Mouse (Mus musculus) forebrain, embryonic 13.5 days (tissue): ENCODE results near the gene Bend3. TPM values are rescaled to one million over a fixed set of nuclear protein-coding genes. Genes with fewer than 3 reads are reported as not detected.
A peak's percentile ranks its signal among the peaks of the same experiment; 100 is the strongest.

Experiments used
- ATAC-seq: fragments of 200-750 bp; cut with Nextera tagmentation; 2 replicates; pipeline ENCODE4 v1.8.0; 2017
- H3K27ac ChIP-seq: fragments of 300-500 bp; sonication (generic); 2 replicates; pipeline ENCODE4 v1.5.1; 2015; ENCODE audit warnings: inconsistent platforms, mild to moderate bottlenecking, moderate library complexity
- H3K27me3 ChIP-seq: fragments of 300-500 bp; sonication (generic); 2 replicates; pipeline ENCODE4 v1.6.1; 2015; ENCODE audit warnings: mild to moderate bottlenecking, inconsistent platforms
- H3K36me3 ChIP-seq: fragments of 300-500 bp; sonication (generic); 2 replicates; pipeline ENCODE4 v1.6.1; 2015; ENCODE audit warnings: mild to moderate bottlenecking, inconsistent platforms; ENCODE audit not compliant: poor library complexity, severe bottlenecking
- H3K4me1 ChIP-seq: fragments of 300-500 bp; sonication (generic); 2 replicates; pipeline ENCODE4 v1.6.1; 2015; ENCODE audit warnings: inconsistent platforms
- H3K4me2 ChIP-seq: fragments of 300-500 bp; sonication (generic); 2 replicates; pipeline ENCODE4 v1.6.1; 2015; ENCODE audit warnings: inconsistent platforms, mild to moderate bottlenecking, moderate library complexity
- H3K4me3 ChIP-seq: fragments of 300-500 bp; sonication (generic); 2 replicates; pipeline ENCODE4 v1.5.1; 2015; ENCODE audit warnings: mild to moderate bottlenecking, inconsistent platforms
- H3K9ac ChIP-seq: fragments of 300-500 bp; sonication (generic); 2 replicates; pipeline ENCODE4 v1.6.1; 2015; ENCODE audit warnings: mild to moderate bottlenecking, inconsistent platforms
- H3K9me3 ChIP-seq: fragments of 300-500 bp; sonication (generic); replicated peaks from 2 replicates; pipeline ENCODE4 v1.6.1; 2016; ENCODE audit warnings: inconsistent platforms
- WGBS: fragments of 180-500 bp; shearing (Covaris S2); methylation state at CpG from one replicate; pipeline ENCODE4 v1.1.7; 2015; 5-methylcytosine and 5-hydroxymethylcytosine counted together
- polyA plus RNA-seq: library from polyadenylated mRNA; unstranded; fragments of >200 nt; fragmentation: Nextera tagmentation; extraction: Ambion mirVana; gene quantifications from 2 replicates; pipeline ENCODE4 v1.2.1, GENCODE M21; 2015

Gene Bend3
- polyA plus RNA-seq, 1 experiment from 2014 or later, result 3.8 TPM

DNA sequence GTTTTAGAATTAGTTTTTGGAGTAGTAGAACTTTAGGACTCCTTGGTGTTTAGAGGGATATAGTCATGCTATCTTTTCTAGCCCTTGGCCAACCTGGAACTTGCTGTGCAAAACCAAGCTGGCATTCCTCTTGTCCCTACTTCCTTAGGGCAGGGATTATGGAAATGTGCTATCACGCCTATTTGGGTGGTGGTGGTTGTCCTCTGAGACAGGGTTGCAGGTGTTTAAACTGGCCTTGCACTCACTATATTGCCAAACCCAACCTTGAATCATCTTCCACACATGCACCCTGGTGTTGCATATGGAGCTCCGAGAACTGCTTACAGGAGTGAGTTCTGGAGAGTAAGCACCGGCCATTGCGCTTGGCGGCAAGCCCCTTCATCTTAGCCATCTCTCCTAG, 3.4 kb downstream of the Bend3 start:
- no peak overlapping the region for H3K4me3 ChIP-seq
- no peak overlapping the region for H3K9ac ChIP-seq
- H3K36me3 ChIP-seq, result no peaks in the 10 kb centered on the region
- no peak overlapping the region for H3K4me2 ChIP-seq
- H3K4me1 ChIP-seq, result peaks cover 48% of the 10 kb centered on the region
- no peaks in the 10 kb centered on the region for H3K27me3 ChIP-seq
- no peak for ATAC-seq
- 94% methylated on average over 5 of the region's 5 CpGs for WGBS
- H3K9me3 ChIP-seq, result no peaks in the 10 kb centered on the region
- H3K27ac ChIP-seq, result no peak overlapping the region

DNA sequence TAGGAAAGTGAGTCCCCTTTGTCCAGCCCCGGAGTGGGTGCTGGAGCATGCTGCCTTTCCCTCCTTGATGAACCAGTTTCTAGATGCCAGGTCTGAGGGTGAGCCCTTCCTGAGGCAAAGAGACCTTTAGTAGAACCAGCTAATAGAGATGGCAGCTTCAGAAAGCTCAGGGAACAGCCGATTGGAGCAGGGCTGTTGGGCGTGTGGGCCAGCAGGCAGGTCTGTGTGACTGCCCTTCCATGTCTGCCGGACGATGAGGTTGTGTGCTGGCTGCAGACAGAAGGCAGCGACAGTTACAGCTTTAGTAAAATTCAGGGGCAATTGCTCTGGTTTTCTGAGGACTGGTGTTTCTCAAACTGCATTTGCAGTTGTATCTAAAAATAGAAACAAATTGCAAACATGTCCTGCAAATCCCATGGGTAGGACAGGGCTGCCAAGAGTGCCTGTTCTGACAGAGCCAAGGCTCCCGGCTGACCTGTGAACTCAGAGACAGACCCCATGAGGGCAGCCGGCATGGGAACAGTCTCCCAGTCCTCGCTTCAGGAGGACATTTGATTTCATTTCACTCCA, 4.9 kb downstream of the Bend3 start:
- no peaks in the 10 kb centered on the region for H3K9me3 ChIP-seq
- no peak overlapping the region for H3K4me2 ChIP-seq
- H3K4me1 ChIP-seq, result peaks cover 38% of the 10 kb centered on the region
- H3K4me3 ChIP-seq, result no peak overlapping the region
- no peaks in the 10 kb centered on the region for H3K27me3 ChIP-seq
- no peaks in the 10 kb centered on the region for H3K36me3 ChIP-seq
- peak overlapping the region; percentile 53 for H3K9ac ChIP-seq
- no peak for ATAC-seq
- 62% methylated on average over 9 of the region's 9 CpGs for WGBS
- H3K27ac ChIP-seq, result peak overlapping the region; percentile 35; the same call in 1 of the 2 replicates

DNA sequence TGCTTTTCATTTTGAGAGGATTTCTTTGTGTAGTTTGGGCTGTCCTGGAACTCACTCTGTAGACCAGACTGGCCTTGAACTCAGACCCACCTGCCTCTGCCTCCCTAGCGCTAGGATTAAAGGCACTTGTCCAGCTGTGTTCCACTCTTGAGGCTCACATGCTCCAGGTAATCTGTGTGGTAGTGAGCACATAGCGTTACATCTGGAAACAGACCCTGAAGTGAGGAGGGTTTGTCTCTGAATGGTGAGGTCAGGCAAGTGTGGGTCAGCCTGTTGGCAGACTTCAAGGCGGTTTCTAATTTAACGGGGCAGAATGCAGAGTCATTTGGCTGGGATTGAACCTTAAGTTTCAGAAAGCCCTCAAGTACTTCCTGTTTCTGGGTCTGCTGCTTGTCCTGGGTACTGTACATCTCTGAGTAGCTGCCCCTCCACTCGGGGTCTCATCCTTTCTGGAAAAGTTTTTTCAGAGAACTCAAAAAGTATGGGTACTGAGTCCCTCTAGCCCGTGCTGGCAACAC, 7.2 kb downstream of the Bend3 start:
- H3K9me3 ChIP-seq, result no peaks in the 10 kb centered on the region
- no peak overlapping the region for H3K27ac ChIP-seq
- no peak overlapping the region for H3K9ac ChIP-seq
- WGBS, result 89% methylated on average over 6 of the region's 6 CpGs
- no peaks in the 10 kb centered on the region for H3K27me3 ChIP-seq
- H3K4me3 ChIP-seq, result no peak overlapping the region
- H3K4me2 ChIP-seq, result no peak overlapping the region
- ATAC-seq, result no peak
- no peaks in the 10 kb centered on the region for H3K36me3 ChIP-seq
- peaks cover 28% of the 10 kb centered on the region for H3K4me1 ChIP-seq

DNA sequence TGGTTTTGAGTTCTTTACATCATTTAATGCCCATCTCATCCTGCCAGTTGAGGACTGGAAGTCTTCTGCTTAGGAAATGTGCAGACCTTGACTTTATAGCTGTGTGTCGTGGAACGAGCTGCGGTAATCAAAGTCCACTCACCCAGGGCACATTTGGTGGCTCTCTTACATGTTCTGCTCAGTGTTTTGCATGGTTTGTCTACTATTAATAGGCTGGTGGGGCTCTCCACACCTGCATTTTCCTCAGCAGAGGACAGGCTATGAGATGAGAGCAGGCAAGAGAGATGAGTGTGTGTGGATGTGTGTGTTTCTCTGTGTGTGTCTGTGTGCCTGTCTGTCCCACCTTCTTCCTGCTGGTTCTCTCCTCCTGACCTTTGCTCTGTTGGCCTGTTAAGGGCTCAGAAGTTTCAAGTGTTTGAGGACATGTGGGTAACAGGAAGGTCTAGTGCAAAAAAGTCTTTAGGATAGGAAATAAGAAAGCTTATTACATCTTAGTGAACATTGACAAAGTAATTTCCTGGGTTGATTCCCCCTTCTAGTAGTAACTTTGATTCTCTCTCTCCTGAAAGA, 8.9 kb downstream of the Bend3 start:
- WGBS, result 91% methylated on average over 3 of the region's 3 CpGs
- Histone ChIP-seq H3K4me3 (no peak overlapping the region), H3K36me3 (no peaks in the 10 kb centered on the region), H3K9me3 (no peaks in the 10 kb centered on the region), H3K4me2 (no peak overlapping the region), H3K9ac (no peak overlapping the region), H3K4me1 (peaks cover 12% of the 10 kb centered on the region), H3K27me3 (no peaks in the 10 kb centered on the region), H3K27ac (no peak overlapping the region)
- no peak for ATAC-seq

DNA sequence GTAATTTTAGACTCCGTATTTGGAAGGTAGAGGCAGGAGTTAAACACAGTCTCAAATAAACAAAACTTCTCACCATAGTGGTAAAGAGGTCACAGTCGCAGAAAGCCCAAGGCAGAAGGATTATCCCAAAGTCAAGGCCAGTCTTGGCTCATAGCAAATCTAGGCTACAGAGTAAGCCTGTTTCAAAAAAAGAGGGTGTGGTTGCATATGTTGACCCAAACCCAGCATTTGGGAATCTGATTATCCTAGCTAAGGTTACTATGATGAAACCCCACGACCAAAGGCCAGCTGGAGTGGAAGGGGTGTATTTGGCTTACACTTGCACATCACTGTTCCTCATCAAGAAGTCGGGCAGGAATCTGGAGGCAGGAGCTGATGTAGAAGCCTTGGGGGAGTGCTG, 9.6 kb downstream of the Bend3 start:
- Histone ChIP-seq H3K9me3 (no peaks in the 10 kb centered on the region), H3K27me3 (no peaks in the 10 kb centered on the region), H3K36me3 (no peaks in the 10 kb centered on the region), H3K9ac (no peak overlapping the region), H3K4me2 (no peak overlapping the region), H3K4me3 (no peak overlapping the region), H3K27ac (no peak overlapping the region), H3K4me1 (peaks cover 5% of the 10 kb centered on the region)
- no peak for ATAC-seq
- WGBS, result 89% methylated on average over 4 of the region's 4 CpGs

DNA sequence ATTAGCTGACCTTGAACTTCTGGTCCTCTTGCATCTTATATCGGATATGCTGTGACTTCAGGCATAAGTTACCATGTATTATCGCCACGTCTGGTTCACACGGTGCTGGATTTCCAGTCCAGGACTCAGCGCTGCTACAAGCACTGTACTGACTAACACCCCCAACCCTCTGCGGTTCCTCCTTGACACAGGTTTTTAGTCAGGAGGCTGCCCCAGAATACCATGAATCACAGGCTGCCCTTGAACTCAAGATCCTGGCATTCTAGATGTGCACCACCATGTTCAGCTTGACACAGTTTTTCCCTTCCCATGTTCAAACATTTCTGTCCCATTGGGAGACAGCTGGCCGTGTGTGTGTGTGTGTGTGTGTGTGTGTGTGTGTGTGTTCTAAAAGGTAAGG, 10.5 kb downstream of the Bend3 start:
- Histone ChIP-seq H3K4me2 (no peak overlapping the region), H3K9me3 (no peaks in the 10 kb centered on the region), H3K36me3 (no peaks in the 10 kb centered on the region; the same call in 1 of the 2 replicates), H3K27ac (no peak overlapping the region), H3K4me1 (no peaks in the 10 kb centered on the region; the same call in 1 of the 2 replicates), H3K4me3 (no peak overlapping the region), H3K9ac (no peak overlapping the region), H3K27me3 (no peaks in the 10 kb centered on the region)
- ATAC-seq, result no peak
- 88% methylated on average over 7 of the region's 7 CpGs for WGBS

DNA sequence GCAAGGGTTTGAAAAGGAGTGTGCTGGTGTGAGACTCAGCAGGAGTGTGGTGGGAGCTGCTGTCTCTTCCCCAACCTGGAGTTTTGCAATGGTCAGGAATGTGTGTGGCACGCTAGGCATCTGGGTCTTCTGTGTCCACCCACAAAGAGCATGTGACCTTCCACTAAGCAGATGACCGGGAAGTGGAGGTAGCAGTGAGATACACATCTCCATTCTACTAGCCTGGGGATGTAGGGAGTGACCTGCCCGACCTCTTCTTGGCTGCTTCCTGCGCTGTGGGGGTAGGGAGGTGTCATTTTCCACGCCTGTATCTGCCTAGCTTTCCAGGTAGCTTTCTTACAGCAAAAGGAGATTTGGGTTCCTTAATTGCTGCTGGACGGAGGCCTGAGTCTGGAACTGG, 10.9 kb downstream of the Bend3 start:
- Histone ChIP-seq H3K36me3 (peaks cover 1% of the 10 kb centered on the region), H3K4me1 (no peaks in the 10 kb centered on the region; the same call in 1 of the 2 replicates), H3K27me3 (no peaks in the 10 kb centered on the region), H3K9ac (0 out of 2 replicates have a peak overlapping the region, but pooled peaks have one; percentile 6), H3K9me3 (no peaks in the 10 kb centered on the region), H3K27ac (no peak overlapping the region), H3K4me3 (no peak overlapping the region), H3K4me2 (no peak overlapping the region)
- 68% methylated on average over 6 of the region's 6 CpGs for WGBS
- no peak for ATAC-seq

DNA sequence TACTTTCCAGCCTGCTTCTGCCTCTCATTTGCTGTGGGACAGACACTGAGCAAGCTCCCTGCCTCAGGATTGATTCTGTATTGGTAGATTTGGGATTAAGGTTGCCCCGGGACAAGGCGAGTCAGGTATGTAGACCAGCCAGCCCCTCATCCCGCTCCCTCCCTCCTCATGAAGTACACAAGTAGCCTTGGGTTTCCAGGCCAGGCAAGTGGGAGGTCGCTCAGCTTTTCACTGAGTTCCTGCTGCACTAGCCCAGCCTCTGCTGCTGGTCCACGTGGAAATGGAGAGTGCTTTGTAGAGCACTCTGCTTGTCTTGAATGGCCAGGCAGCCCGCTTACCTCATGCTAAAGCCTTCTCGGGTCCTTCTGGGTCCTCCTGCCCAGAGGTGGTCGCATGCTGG, 11.4 kb downstream of the Bend3 start:
- Histone ChIP-seq H3K4me1 (no peaks in the 10 kb centered on the region; the same call in 1 of the 2 replicates), H3K27ac (no peak overlapping the region), H3K4me2 (no peak overlapping the region), H3K9ac (0 out of 2 replicates have a peak overlapping the region, but pooled peaks have one; percentile 6), H3K4me3 (no peak overlapping the region), H3K36me3 (peaks cover 5% of the 10 kb centered on the region), H3K27me3 (no peaks in the 10 kb centered on the region), H3K9me3 (no peaks in the 10 kb centered on the region)
- 78% methylated on average over 8 of the region's 8 CpGs for WGBS
- ATAC-seq, result no peak

DNA sequence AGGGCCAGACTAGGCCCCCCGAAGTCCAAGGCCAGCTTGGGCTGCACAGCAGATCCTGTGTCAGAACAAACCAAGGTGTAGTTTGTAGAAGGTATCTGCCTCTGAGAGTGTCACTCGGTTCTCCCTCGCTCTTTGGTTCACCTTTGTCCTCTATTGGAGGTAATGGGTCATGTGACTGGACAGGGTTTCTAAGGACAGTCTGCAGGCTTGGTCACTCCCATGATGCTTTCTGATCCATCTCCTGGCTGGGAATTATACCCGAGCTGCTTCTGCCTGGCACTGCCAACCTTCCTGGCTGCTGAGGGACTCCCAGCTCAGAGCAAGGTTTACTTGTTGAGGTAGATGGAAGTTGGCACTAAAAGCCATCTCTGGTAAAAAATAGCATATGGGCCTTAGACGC, 12.2 kb downstream of the Bend3 start:
- WGBS, result 93% methylated on average over 5 of the region's 5 CpGs
- H3K4me2 ChIP-seq, result no peak overlapping the region

DNA sequence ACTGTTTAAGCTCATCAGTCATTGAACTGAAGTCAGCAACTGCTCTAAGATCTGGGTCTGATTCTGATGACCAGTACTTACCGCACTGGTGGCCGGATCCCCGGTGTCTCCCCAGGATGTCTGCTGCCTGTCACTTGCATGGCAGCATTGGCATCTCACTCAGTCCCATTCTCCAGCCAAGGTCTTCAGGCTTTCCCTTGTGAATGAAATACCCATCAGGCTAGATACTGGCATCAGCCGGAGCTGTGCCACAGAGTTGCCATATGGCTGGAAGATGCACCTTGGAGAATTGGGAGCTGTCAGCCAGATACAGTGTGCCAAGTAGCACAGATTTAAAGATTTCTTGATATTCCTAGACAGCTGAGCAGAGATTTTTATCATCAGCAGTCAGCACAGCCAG, 24.0 kb downstream of the Bend3 start:
- H3K9ac ChIP-seq, result no peak overlapping the region
- no peak overlapping the region for H3K4me3 ChIP-seq
- H3K27ac ChIP-seq, result no peak overlapping the region
- H3K36me3 ChIP-seq, result peaks cover 55% of the 10 kb centered on the region
- peak; percentile 65; the same call in 1 of the 2 replicates for ATAC-seq
- no peak overlapping the region for H3K4me2 ChIP-seq
- H3K9me3 ChIP-seq, result no peaks in the 10 kb centered on the region
- H3K27me3 ChIP-seq, result no peaks in the 10 kb centered on the region
- 93% methylated on average over 4 of the region's 4 CpGs for WGBS
- H3K4me1 ChIP-seq, result no peaks in the 10 kb centered on the region

More for the DNA sequence above, 12.2 kb downstream of the Bend3 start:
- Histone ChIP-seq H3K9me3 (no peaks in the 10 kb centered on the region), H3K4me1 (no peaks in the 10 kb centered on the region; the same call in 1 of the 2 replicates), H3K36me3 (peaks cover 13% of the 10 kb centered on the region), H3K27ac (no peak overlapping the region), H3K4me3 (no peak overlapping the region), H3K27me3 (no peaks in the 10 kb centered on the region), H3K9ac (no peak overlapping the region)
- ATAC-seq, result no peak

DNA sequence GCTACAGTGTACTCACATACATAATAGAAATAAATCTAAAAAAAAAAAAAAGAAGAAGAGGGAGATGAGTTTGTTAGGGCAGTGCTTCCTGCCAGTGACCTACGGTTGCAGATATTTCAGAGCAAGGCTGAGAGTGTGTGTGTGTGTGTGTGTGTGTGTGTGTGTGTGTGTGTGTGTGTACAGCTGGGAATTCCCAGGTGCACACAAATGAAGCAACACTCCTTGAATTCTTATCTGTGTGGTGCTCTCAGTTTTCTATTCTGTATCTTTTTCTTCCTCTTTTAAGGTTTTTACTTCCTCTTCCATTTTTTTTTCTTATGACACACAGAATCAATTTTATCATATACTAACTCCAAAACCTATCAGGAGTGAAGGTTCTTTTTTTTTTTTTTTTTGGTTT, 25.7 kb downstream of the Bend3 start:
- Histone ChIP-seq H3K36me3 (peaks cover 46% of the 10 kb centered on the region), H3K27me3 (no peaks in the 10 kb centered on the region), H3K9ac (no peak overlapping the region), H3K9me3 (no peaks in the 10 kb centered on the region), H3K27ac (no peak overlapping the region), H3K4me1 (no peaks in the 10 kb centered on the region), H3K4me2 (no peak overlapping the region), H3K4me3 (no peak overlapping the region)
- no peak for ATAC-seq
- WGBS, result no CpG with 5 or more reads among the region's 1 CpGs

DNA sequence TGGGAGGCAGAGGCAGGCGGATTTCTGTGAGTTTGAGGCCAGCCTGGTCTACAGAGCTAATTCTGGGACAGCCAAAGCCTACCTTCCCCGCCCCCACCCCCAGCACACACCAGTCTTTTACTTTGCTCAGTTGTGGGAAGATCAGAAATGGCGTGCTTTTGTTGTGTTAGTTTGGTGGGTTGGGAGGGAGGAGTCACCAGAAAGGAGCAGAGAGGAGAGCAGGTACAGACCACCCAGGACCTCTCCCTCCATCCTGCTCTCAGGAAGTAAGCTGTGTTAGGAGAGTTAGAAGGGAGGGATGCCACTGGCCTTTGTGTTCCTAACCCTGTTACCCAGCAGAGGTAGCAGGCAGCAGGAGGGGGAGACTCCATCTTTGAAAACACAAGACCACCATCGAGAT, 28.4 kb downstream of the Bend3 start:
- peaks cover 51% of the 10 kb centered on the region for H3K36me3 ChIP-seq
- WGBS, result 72% methylated on average over 4 of the region's 4 CpGs
- ATAC-seq, result no peak

More for the DNA sequence above, 28.4 kb downstream of the Bend3 start:
- no peak overlapping the region for H3K9ac ChIP-seq
- H3K4me1 ChIP-seq, result no peaks in the 10 kb centered on the region
- H3K27ac ChIP-seq, result no peak overlapping the region
- no peak overlapping the region for H3K4me2 ChIP-seq
- H3K4me3 ChIP-seq, result no peak overlapping the region
- no peaks in the 10 kb centered on the region for H3K27me3 ChIP-seq
- no peaks in the 10 kb centered on the region for H3K9me3 ChIP-seq
